Mouse (Mus musculus) left cerebral cortex, postnatal 36 days (tissue): Measurements from ENCODE around the gene Matk. TPM values are rescaled to one million over a fixed set of nuclear protein-coding genes. Genes with fewer than 3 reads are reported as not detected.
"Not testable (repeated sequence)": the region's sequence is repeated elsewhere in the genome, so short reads cannot be mapped to it uniquely, and the experiment has no call there.

ENCODE experiments used
- DNase-seq, 2 experiments: peaks; one replicate each; pipeline ENCODE4 v3.0.0; 2021 to 2022; ENCODE audit warnings: low spot score in 2 of 2, mixed read lengths in 1 of 2
- intact Hi-C: fragments of 180-260 bp; cut with DNase I; formaldehyde crosslinking; loops from one replicate; pipeline ENCODE4 v1.15.1; 2025
- total RNA-seq, 2 experiments: library from RNA; stranded (reverse); gene quantifications; 2 replicates each; pipeline ENCODE4 v1.2.3; 2021

The Matk gene
- 100 to 1,000 TPM; 191 to 213 TPM for total RNA-seq

DNA sequence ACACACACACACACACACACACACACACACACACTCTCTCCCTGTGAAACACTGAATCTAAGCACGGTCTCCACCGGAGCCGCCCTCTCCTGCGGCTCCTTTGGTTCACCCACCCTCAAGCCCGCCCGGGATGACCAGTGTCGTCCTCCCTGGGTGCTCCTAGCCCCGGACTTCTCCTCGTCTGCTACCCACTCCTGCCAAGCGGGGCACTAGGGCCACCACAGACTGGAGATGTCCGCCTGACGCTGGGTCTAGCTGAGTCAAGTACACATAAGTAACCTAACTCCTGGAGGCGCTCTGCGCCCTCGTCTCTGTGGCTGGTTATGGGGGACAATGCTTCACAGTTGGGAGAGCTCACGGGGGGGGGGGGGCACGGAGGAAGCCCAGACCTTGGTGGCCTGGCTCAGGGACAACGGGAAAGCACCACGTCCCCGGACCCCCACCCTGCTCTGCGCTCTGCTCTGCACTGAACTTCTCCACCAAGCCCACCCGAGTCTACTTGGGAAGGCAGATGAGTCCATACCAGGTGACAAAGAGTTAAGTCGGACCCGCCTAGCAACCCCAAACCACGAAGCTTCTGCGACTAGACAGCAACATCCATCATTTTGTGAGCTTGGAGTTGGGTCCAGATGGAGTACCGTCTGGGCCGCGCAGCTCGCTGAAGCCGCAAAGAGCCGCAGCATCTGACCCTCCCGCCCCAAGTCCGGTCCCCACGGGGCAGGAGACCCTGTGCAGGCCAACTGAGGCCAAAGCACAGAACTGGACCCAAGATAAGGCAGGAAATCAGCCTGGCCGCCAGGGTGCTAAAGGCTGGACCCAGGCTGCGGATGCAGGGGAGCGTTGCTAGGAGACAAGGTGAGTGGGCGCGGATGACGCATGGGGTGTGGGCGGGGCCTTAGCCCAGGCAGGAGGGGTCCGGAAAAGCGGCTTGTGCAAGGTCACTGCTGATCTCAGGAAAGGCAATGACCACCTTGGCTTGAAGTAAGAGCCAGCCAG lies at the start of gene Matk:
Gene Matk (plus strand): TSS at position 512 of the 996 bp plus-strand sequence.
- peak; percentile 90 to 94 for DNase-seq
- intact Hi-C loops: no loop called here

DNA sequence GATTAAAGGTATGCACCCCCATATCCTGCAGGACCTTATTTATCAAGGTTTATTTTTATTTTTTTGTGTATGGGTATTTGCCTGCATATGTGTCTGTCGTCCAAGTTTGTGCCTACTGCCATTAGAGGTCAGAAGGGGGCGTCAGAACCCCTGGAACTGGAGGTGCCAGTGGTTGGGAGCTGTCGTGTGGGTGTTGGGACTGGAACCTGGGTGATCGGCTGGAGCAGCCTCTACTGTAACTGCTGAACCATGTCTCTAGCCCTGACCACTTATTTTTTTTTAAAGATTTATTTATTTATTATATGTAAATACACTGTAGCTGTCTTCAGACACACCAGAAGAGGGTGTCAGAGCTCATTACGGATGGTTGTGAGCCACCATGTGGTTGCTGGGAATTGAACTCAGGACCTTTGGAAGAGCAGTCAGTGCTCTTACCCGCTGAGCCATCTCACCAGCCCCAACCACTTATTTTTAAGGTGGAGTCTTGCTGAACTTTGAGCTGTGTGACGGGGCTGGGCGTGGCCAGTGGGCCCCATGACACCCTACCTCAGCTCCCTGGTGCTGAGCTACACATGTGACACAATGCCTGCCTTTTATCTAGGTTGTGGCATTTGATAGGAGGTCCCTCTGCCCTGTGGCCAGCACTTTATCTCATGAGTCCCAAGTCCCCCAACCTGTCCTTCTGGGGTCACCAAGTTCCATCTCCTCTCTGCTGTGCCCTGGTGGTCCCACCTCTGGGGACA lies 49.6 kb upstream of the Matk start:
- intact Hi-C loops: no loop called here
- no peak for DNase-seq

DNA sequence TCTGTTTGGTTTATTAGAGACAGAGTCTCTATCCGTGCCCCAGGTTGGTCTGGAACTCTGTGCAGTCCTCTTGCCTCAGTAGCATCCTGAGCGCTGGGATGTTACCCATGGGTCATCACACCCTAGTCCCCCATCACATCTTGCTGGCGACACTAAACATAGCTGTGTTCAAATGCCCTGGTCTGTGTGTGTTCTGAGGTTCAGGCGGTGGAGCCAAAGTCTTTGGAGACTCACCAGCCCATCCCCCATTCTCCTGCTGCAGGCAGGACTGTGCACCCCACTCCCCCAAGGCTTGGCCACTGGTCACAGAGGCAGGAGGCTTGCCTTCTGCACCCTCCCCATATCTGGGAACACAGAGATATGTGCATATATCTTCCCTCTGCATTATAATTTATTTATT lies 48.6 kb upstream of the Matk start:
- intact Hi-C loops: no loop called here

DNA sequence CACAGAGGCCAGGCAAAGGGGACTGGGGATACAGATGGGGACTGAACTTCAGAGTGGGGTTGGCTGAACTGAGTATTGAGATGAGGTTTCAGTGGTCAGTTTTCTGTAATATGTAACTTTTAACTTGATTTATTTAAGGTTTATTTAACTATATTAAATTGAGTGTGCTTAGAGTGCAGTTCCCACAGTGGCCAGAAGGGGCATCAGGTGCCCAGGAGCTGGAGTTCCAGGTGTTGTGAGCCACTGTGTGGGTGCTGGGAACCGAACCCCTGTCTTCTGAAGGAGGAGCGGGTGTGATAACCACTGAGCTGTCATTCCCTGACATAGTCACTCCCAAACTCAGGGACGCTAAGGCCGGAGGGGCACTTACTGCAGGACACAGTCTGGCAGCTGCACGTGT lies 42.6 kb upstream of the Matk start:
- DNase-seq: no peak
- intact Hi-C loops: no loop called here

More for the DNA sequence above, 48.6 kb upstream of the Matk start:
- DNase-seq: no peak

DNA sequence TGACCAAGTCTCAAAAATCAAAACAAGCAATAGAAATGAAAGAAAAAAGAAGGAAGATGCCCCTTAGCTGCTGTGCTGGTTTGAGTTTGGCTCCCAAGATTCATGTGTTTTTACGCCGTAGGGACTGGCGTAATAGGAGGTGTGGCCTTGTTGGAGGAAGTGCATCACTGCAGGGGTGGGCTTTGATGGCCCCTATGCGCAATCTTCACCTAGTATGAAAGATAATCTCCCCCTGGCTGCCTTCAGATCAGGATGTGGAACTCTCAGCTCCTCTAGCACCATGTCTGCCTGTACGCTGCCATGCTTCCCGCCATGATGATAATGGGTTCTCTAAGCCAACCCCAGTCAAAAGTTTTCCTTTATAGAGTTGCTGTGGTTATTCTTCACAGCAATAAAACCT lies 36.5 kb upstream of the Matk start:
- intact Hi-C loops: loop anchor here (2.0 kb wide), 1 partner anchor 17 kb away; no protein-coding TSS in a partner anchor

DNA sequence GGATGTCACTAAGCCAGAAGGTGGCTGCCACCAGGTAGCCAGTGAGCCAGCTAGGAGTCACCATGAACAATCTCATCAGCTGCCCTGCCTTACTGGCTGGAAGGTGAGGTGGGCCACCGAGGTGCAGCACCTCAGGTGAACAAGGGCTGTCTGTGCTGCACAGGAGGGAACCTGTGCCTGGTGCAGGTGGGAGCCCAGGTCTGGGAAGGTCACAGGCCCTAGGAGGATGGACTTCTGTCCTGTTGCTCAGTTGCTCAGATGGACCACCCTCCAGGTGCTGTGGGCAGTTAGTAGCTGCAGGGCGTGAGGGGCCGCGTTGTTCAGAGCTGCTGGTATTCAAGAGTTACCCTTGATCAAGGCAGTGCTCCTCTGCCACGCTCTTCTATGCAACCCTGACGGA lies 35.9 kb upstream of the Matk start:
- intact Hi-C loops: loop anchor here (2.0 kb wide), 1 partner anchor 18 kb away; no protein-coding TSS in a partner anchor
- no peak for DNase-seq

More for the DNA sequence above, 36.5 kb upstream of the Matk start:
- no peak for DNase-seq

DNA sequence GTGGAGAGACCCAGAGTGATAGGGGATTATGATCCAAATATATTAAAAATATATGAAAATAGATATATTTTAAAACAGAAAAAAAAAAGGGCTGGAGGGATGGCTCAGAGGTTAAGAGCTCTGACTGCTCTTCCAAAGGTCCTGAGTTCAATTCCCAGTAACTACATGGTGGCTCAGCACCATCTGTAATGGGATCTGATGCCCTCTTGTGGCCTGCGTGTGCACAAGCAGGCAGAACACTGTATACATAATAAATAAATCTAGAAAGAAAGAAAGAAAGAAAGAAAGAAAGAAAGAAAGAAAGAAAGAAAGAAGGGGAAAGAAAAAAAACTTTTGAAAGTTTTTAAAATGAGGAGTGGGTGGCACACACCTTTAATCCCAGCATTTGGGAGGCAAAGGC lies 35.5 kb upstream of the Matk start:
- intact Hi-C loops: loop anchor here (2.0 kb wide), 1 partner anchor 18 kb away; no protein-coding TSS in a partner anchor
- DNase-seq: not testable (repeated sequence)

DNA sequence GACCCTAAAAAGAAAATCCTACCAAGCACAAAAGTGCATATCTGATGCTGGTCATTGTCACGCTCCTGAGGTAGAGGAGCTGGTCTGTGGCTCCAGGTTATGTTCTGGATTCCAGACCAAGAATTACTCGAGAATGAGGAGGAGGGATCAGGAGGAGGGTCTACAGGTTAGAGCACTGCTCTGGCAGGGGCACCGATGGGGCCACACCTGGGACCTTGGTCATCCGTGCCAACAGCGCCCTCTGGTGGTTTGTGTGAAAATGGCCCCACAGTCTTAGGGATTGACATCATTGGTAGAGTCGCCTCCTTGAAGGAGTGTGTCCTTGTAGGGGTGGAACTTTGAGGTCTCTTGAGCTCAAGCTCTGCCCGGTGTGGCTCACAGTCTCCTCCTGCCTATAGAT lies 34.8 kb upstream of the Matk start:
- peak; percentile 51 to 54 for DNase-seq
- intact Hi-C loops: loop anchor here (2.0 kb wide), 1 partner anchor 19 kb away; no protein-coding TSS in a partner anchor

DNA sequence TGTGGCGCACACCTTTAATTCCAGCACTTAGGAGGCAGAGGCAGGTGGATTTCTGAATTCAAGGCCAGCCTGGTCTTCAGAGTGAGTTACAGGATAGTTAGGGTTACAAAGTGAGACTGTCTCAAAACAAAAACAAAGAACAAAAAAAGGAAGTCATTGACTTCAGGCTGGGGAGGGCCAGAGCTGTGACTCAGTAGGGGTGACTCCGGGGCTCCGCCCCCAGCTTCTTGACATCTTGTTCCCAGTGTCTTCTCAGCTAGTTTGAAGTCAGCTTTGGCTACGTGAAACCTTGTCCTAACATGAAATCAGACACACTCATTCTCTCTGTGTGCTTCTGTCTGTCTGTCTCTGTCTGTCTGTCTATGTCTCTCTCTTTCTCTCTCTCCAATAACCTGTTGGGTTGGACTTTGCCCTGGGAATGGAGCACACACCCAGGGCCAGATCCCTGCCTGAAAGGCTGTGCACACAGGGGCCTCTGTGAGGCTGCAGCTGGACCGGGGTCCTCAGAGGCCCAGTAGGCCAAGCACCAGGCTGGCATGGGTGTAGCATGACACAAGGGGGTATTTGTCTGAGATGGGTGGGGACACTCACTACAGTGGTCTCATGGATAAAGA lies 31.2 kb upstream of the Matk start:
- intact Hi-C loops: no loop called here
- DNase-seq: no peak

DNA sequence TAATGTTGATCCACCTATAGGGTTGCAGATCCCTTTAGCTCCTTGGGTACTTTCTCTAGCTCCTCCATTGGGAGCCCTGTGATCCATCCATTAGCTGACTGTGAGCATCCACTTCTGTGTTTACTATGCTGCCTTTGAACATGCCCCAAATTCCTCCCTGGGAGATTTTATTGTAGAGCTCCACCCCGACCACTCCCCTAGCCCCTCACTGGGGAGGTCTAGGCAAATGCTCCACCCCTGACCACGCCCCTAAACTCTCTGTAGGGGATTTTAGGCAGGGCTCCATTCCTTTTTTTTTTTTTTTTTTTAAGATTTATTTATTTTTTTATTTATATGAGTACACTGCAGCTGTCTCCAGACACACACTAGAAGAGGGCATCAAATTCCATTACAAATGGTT lies 29.0 kb upstream of the Matk start:
- intact Hi-C loops: not testable (repeated sequence)

DNA sequence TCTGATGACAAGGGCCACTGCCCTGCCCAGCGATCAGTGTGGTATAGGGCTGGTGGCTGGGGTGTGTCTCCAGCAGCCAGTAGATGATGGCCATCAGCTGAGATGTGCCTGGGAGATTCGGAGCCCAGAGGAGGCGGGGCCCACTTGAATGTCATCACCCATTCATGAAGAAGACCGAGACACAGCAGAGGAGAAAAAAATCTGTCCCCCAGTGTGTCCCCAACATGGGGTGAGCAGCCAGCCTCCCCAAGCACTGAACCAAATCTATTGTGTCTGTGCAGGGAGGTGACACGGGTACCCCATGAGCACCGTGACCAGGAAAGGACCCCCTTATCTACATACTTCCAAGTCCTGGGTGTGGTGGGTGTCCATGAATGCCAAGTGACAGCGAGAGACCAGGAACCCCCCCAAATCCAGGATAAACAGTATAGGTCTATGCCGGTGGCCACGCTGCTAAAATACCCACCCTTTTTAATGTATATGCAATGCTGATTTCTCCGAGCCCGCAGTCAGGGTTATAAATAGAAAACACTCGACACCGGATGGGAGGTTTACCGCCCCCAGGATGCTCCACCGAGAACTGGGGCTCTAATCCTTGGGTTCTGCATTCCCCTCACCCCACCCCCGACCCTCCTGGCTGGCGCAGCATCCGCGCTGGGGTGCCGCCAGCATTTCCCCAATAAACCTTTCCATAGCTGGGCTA lies 22.8 kb upstream of the Matk start:
- no peak for DNase-seq
- intact Hi-C loops: no loop called here

More for the DNA sequence above, 29.0 kb upstream of the Matk start:
- DNase-seq: not testable (repeated sequence)

DNA sequence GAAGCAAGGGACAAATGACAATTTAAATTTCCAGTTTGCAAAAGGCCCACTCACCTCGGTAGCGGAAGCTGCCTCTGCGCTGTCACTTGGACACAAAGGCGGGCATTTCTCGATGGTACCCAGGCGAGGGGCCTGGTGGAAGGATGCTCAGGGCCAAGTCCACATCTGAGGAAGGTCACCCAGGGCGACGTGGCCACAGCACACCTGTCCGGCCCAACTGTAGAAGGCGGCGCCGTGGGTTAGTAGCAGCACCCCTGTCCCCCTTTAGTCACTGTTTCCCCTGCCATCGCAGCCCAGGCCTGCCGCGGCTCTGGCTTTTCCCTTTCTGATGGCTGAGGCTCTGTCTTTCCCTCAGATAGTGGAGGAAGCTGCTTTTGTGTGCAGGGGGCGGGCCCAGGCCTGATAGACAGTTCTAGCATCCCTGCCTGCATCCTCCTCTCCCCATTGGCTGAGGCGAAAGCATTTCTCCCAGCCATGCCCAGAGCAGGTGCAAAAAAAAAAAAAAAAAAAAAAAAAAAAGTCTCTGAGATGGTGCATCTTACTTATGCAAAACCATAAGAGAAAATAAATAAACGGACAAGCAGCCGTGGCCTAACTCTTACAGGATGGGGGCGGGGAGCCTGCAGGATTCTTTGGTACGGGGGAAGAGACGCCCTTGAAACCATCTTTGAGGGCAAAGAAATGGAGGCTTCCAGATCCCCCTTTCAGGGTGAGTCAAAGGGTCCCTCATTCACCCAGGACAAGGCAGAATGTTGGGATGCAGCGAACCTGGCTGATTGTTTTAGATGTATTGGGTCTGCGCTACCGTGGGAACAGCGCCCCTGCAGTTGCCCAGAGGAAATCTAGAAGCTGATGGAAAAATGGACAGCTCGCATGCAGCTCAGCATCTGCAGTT lies 22.1 kb upstream of the Matk start, which contains the start of gene Atcay:
Gene Atcay (minus strand): TSS at position 396 of the 895 bp plus-strand sequence.
- intact Hi-C loops: no loop called here
- peak; percentile 85 for DNase-seq

DNA sequence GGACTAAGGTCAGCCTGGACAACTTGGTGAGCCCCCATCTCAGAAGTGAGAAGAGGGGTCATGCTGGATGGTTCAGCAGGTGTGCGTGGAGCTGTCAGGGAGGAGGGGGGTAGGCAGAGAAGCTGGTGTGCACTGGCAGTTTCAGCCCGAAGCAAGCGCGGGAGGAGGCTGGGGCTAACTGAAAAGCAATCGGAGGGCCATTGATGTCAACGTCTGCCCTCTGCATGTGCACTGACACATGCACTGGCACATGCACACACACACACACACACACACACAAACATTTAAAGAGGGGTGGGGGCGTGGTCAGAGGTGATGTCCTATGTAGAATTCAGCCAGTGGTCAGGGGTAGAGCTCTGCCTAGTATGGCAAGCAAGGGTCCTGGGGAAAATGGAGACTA lies 21.3 kb upstream of the Matk start:
- DNase-seq: no peak
- intact Hi-C loops: no loop called here

DNA sequence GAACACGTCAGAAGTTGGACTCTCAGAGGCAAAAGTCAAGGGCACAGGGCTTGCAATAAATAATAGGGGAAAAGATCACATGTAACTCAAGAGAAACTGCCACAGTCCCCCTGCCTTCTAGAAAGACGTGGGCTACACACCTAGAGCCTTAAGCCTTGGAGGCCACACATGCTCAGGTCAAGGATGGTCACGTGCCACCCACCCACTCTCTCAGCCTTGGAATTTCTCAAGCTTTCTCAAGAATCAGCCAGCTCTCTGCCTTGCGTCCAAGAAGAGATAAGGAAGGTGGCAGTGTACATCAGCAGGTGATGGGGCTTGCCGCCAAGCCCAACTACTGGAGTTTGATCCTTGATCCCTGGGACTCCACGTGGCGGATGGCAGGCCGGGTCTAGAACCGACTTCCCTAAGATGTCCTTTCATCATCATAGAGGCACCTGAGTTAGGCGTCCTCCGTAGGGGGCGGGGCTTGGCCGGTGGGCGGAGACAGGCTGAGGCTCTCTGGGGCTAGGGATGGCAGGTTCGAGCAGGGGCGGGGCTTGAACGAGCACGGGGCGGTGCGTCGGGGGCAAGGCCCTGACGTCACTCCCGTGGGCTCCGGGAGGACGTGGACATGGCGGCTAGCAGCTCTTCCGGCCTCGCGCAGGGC lies 20.0 kb upstream of the Matk start, which contains the start of gene Zfr2:
Gene Zfr2 (plus strand): TSS at position 576 of the 646 bp plus-strand sequence.
- intact Hi-C loops: no loop called here

DNA sequence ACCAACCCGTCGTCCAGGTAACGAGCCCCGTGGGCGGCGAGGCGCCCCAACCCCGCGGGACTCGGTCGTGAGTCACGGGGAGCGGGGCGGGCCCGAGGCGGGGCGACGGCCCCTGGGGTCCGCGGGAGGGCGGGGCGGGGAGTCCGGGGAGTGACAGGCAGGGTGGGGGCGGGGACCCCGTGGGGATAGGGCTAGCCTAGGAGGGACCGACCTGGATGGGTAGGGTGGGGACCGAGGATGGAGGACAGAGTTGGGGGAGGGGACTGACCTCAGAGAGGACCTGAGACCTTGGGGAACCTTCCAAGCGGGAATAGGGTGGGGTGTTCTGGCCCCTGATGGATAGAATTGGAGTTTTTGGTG lies 19.5 kb upstream of the Matk start:
- intact Hi-C loops: no loop called here
- no peak for DNase-seq

More for the DNA sequence above, 20.0 kb upstream of the Matk start, which contains the start of gene Zfr2:
- peak; percentile 91 to 93 for DNase-seq

DNA sequence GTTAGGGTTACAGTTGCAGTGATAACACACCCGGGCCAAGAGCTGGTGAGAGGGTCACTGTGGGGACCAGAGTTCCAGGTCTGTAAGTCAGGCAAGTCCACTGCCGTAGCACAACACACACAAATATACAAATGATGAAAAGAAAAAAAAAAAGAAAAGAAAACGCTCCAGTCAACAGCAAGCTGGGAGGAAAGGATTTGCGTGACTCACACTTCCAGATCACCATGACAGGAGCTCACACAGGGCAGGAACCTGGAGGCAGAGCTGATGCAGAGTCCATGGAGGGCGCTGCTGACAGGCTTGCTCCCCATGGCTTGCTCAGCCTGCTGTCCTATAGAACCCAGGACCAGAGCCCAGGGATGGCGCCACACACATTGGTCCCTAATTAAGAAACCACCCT lies 18.5 kb upstream of the Matk start:
- no peak for DNase-seq
- intact Hi-C loops: no loop called here

DNA sequence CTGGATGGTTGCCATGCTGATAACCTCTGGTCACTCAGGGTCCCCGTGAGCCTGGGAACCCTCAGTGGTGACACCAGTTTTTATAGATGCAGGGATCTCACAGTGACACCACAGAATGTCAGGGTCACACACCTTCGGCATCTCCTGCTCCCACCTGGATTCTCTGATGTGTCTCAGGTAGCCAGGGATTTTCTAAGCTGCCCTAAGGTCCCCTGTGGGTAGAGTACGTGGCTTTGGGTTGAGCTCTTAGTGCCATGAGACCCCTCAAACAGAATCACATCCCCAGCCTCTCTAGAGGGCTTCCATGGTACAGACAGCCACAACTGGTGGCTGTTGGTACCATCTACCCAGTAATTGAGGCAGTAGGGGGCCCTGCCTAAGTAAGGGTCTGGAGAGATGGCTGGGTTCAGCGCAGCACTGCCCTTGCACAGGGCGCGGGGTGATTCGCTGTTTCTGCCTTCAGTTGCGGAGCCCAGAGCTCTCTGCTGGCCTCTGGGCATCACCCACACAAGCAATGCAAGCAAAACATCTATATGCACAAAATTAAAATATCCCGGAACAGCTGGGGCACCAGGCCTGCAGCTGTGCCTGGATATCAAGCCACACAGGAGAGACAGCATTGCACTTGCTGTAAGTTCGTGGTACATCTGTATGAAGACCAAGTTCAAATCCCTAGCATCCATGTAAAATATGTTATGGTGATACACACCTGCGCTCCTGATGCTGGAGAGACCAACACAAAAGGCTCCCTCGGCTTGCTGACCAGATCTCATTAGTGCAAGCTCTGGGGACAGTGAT lies 16.1 kb upstream of the Matk start:
- intact Hi-C loops: no loop called here
- DNase-seq: no peak
